Mouse (Mus musculus) thymus, adult 2 months (tissue): ENCODE results near the gene Vta1. TPM values are rescaled to one million over a fixed set of nuclear protein-coding genes. Genes with fewer than 3 reads are reported as not detected.

Experiments used
- DNase-seq: peaks from one replicate; pipeline ENCODE4 v3.0.0; 2021
- H3K27ac ChIP-seq: fragments of 200-500 bp; 2 replicates; pipeline ENCODE4 v1.5.1; 2012; ENCODE audit warnings: low read length, control low read depth; ENCODE audit not compliant: control insufficient read depth, insufficient read depth
- H3K27me3 ChIP-seq: fragments of 200-500 bp; 2 replicates; pipeline ENCODE4 v1.6.1; 2012; ENCODE audit warnings: mild to moderate bottlenecking, low read length, moderate library complexity, mixed read lengths; ENCODE audit not compliant: control insufficient read depth, insufficient read depth
- H3K36me3 ChIP-seq: fragments of 200-500 bp; 2 replicates; pipeline ENCODE4 v1.6.1; 2012; ENCODE audit warnings: mild to moderate bottlenecking, low read length, moderate library complexity; ENCODE audit not compliant: control insufficient read depth, insufficient read depth
- H3K4me1 ChIP-seq: fragments of 200-500 bp; replicated peaks from 2 replicates; pipeline ENCODE4 v1.6.1; 2012; ENCODE audit warnings: low read length; ENCODE audit not compliant: control insufficient read depth, insufficient read depth
- H3K4me3 ChIP-seq: fragments of 200-500 bp; 2 replicates; pipeline ENCODE4 v1.5.1; 2012; ENCODE audit warnings: mild to moderate bottlenecking, low read length, control low read depth, moderate library complexity; ENCODE audit not compliant: control insufficient read depth, insufficient read depth
- CTCF ChIP-seq: fragments of 200-500 bp; IDR thresholded peaks from 2 replicates; pipeline ENCODE4 v1.5.1; 2012; ENCODE audit warnings: mild to moderate bottlenecking, control low read depth, low read length, moderate library complexity, borderline replicate concordance; ENCODE audit not compliant: control insufficient read depth, poor library complexity, insufficient read depth; ENCODE audit errors: extremely low read depth
- POLR2A ChIP-seq: fragments of 200-500 bp; IDR thresholded peaks from 2 replicates; pipeline ENCODE4 v1.6.1; 2012; ENCODE audit warnings: mild to moderate bottlenecking, low read length, control low read depth, moderate library complexity; ENCODE audit not compliant: control insufficient read depth, poor library complexity, insufficient read depth; ENCODE audit errors: extremely low read depth
- WGBS: fragments of 180-500 bp; shearing (Covaris S2); methylation state at CpG from one replicate; pipeline ENCODE4 v1.1.7; 2018; 5-methylcytosine and 5-hydroxymethylcytosine counted together
- polyA plus RNA-seq: library from polyadenylated mRNA; depleted of rRNA; stranded (reverse); fragments of >200 nt; gene quantifications from 2 replicates; pipeline ENCODE4 v1.2.3, GENCODE M21; 2012

Gene Vta1
- polyA plus RNA-seq, 1 experiment, result 130 TPM

GRCm38 (mm10) chr10:14690349-14690748 is 15.0 kb downstream of the Vta1 start:
- H3K4me1 ChIP-seq, result no peaks in the 10 kb centered on the region
- H3K27me3 ChIP-seq, result no peaks in the 10 kb centered on the region
- H3K27ac ChIP-seq, result no peak overlapping the region
- H3K4me3 ChIP-seq, result no peak overlapping the region
- DNase-seq, result no peak
- 95% methylated on average over 3 of the region's 3 CpGs for WGBS
- H3K36me3 ChIP-seq, result peaks cover 6% of the 10 kb centered on the region; the same call in 1 of the 2 replicates
- no peak for TF ChIP-seq POLR2A
- TF ChIP-seq CTCF, result no peak

- DNase-seq, result no peak
- H3K27ac ChIP-seq, result no peak overlapping the region
- 92% methylated on average over 6 of the region's 6 CpGs for WGBS
- H3K4me1 ChIP-seq, result no peaks in the 10 kb centered on the region
- no peaks in the 10 kb centered on the region for H3K27me3 ChIP-seq
- H3K4me3 ChIP-seq, result no peak overlapping the region
- peaks cover 6% of the 10 kb centered on the region; the same call in 1 of the 2 replicates for H3K36me3 ChIP-seq
- no peak for TF ChIP-seq CTCF
- TF ChIP-seq POLR2A, result no peak
These were observed 16.4 kb downstream of the Vta1 start for GRCm38 (mm10) chr10:14688785-14689442.

GRCm38 (mm10) chr10:14685663-14686062 is 19.7 kb downstream of the Vta1 start:
- peaks cover 6% of the 10 kb centered on the region; the same call in 1 of the 2 replicates for H3K36me3 ChIP-seq
- DNase-seq, result no peak

GRCm38 (mm10) chr10:14666147-14666546 is 39.2 kb downstream of the Vta1 start:
- no peaks in the 10 kb centered on the region for H3K27me3 ChIP-seq
- WGBS, result 96% methylated on average over 2 of the region's 2 CpGs
- no peaks in the 10 kb centered on the region for H3K4me1 ChIP-seq
- no peak overlapping the region for H3K27ac ChIP-seq
- H3K36me3 ChIP-seq, result peaks cover 35% of the 10 kb centered on the region
- no peak for DNase-seq
- no peak overlapping the region for H3K4me3 ChIP-seq
- no peak for TF ChIP-seq POLR2A

More at GRCm38 (mm10) chr10:14685663-14686062, 19.7 kb downstream of the Vta1 start:
- TF ChIP-seq POLR2A (no peak), CTCF (no peak)
- H3K4me1 ChIP-seq, result no peaks in the 10 kb centered on the region
- no peak overlapping the region for H3K27ac ChIP-seq
- no peaks in the 10 kb centered on the region for H3K27me3 ChIP-seq
- 98% methylated on average over 1 of the region's 1 CpGs for WGBS
- H3K4me3 ChIP-seq, result no peak overlapping the region

DNA sequence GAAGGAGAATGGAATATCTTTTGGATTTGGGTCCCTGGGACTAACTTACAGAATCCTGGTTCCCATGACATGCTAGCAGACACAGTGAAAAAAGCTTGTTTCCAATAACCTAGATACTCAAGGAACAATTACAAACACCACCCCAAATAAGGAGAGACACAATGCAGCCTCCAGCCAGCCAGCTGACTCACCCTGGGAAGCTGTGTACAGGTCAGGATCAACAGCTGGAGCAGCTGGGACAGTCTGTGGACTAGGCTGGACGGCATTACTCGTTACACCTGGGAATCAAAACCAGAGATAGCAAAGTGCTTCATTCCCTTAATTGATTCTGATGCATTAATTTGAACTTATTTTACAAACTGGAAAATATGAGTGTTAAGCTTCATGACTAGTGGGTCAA is 44.5 kb downstream of the Vta1 start:
- TF ChIP-seq POLR2A (no peak), CTCF (no peak)
- H3K27me3 ChIP-seq, result no peaks in the 10 kb centered on the region
- H3K36me3 ChIP-seq, result peaks cover 15% of the 10 kb centered on the region
- no peaks in the 10 kb centered on the region for H3K4me1 ChIP-seq
- no peak overlapping the region for H3K27ac ChIP-seq
- WGBS, result 97% methylated on average over 2 of the region's 2 CpGs
- H3K4me3 ChIP-seq, result no peak overlapping the region
- DNase-seq, result no peak

GRCm38 (mm10) chr10:14639635-14640034 is 65.7 kb downstream of the Vta1 start:
- no peak for TF ChIP-seq POLR2A
- no peak for TF ChIP-seq CTCF
- H3K27ac ChIP-seq, result no peak overlapping the region
- H3K27me3 ChIP-seq, result no peaks in the 10 kb centered on the region
- H3K4me3 ChIP-seq, result no peak overlapping the region
- no peak for DNase-seq
- 93% methylated on average over 1 of the region's 1 CpGs for WGBS
- no peaks in the 10 kb centered on the region for H3K36me3 ChIP-seq
- H3K4me1 ChIP-seq, result no peaks in the 10 kb centered on the region

DNA sequence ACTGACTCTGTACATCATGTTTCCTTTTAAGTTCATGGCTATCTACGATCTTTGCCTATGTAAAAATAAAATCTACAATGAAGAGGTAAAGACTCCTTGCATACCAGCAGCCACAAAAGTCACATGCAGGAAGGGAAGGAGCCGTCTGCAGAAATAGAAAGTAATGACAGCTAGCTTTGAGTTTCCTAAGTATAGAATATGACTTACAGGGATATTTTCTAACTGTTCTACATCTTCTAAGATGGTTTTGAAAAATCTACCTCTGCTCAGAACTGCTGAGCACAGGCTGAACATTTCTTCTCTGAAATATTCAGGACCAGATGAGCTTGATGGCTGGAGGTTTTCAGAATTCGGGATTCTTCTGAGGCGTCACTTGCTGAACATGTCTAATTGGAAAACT is 66.3 kb downstream of the Vta1 start:
- TF ChIP-seq CTCF, result no peak
- TF ChIP-seq POLR2A, result no peak
- Histone ChIP-seq H3K27me3 (no peaks in the 10 kb centered on the region), H3K4me1 (no peaks in the 10 kb centered on the region), H3K4me3 (no peak overlapping the region), H3K36me3 (no peaks in the 10 kb centered on the region), H3K27ac (no peak overlapping the region)
- 63% methylated on average over 4 of the region's 4 CpGs for WGBS
- no peak for DNase-seq
